In the genomic region with DNA sequence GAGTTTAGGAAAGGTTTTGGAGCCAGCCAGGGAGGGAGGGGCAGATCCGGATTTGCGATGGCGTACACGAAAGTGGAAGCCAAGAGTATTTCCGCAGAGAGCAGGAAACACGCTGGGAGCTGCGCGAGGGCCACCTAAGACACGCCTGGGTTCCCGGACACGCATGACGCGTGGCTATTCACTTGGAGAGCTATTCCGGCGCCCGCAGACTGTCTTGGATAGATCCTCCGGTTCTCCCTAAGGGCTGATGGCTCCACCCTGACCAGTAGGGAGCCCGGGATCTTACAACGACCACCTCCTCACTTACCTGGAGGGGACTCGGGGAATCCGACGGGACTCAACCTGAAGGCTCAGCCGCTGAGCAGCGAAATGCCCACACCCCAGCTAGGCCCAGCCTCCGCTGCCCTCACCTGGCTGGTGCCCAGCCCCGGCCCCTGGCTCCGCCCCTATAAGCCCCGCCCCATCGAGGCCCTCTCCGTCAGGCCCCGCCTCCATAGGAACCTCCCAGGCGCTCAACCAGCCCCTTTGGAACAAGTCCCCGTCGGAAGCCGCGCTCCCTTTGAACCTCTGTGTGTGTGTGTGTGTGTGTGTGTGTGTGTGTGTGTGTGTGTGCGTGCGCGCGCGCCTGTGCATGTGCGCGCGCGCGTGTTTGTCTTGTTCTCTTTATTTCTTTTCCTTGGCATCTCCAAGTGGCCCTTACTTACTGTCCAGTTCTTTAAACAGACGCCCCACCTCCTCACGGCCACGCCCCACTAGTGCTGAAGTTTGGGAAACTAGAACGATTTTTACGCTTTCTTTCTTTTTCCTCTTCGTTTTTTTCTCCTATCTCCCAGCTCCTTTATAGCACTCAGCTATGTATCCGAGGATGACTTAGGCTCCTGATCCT, we compare ENCODE assay signal across 1 mouse cellular context.
TF ChIP-seq lines count a peak whose summit lies in the region.

No protein-coding gene starts in this region.

TF ChIP-seq in myocyte, 11 proteins besides CTCF, POLR2A, EP300 and RAD21:
- peak; percentile 39 for TF ChIP-seq POLR2AphosphoS2 (IDR thresholded peaks at IDR 0.05; ENCODE audit: insufficient read length, low read depth)
- no peak for TF ChIP-seq TCF3 (IDR thresholded peaks at IDR 0.05; ENCODE audit: insufficient read length, low read depth)
- TF ChIP-seq CEBPB (IDR thresholded peaks at IDR 0.05; ENCODE audit: insufficient read depth, poor library complexity, severe bottlenecking): no peak
- TF ChIP-seq TCF12 (IDR thresholded peaks at IDR 0.05; ENCODE audit: insufficient read depth, poor library complexity, severe bottlenecking): no peak
- TF ChIP-seq MYOG (IDR thresholded peaks at IDR 0.05; ENCODE audit: control insufficient read depth in 1 of 3, insufficient read depth in 1 of 3, insufficient read length in 2 of 3, low read depth in 2 of 3): no peak
- no peak for TF ChIP-seq SRF (IDR thresholded peaks at IDR 0.05; ENCODE audit: control insufficient read depth, insufficient read length, low read depth)
TF ChIP-seq in myocyte: peak in this region for 1.
